Mouse (Mus musculus) ovary, postnatal 14 days (tissue): ENCODE results near the gene Crtc1.
A peak's percentile ranks its signal among the peaks of the same experiment; 100 is the strongest.

Source experiments
- DNase-seq: peaks from one replicate; pipeline ENCODE4 v3.0.0; 2022; ENCODE audit warnings: low spot score

The Crtc1 gene

DNA sequence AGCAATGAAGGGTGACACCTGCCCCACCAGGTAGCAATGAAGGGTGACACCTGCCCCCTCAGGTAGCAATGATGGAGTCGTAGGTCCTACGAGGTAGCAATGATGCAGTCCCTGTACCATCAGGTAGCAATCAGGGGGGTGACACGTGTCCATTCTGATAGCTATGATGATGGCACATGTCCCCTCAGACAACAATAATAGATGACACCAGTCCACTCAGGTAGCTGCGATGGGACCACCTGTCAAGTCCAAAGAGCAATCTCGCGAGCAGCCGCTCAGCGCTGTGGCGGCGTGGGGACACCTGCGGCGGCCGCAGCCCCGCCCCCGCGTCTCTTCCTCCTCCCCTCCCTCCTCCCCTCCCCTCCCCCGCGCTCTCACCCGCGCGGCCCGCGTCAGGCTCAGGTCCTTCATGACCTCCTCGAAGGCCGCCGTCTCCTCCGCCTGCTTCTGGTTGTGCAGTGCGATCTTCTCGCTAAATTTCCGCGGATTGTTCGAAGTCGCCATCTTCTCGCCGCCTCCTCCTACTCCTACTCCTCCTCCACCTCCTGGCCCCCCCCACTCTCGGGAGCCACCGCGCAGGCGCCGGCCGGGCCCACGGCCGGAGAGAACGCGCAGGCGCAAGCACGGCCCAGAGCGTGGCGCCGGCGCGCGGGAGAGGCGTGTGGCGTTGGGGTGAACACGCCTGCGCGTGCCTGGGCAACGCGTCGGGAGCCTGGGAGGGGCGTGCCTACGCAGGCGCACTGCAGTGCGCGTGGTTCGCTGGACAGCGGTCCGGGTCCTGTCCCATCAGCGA, at the start of gene Crtc1:
Gene Crtc1, minus strand, starts transcription at position 525 of the 793 bp plus-strand sequence.
- peak; percentile 98 for DNase-seq

DNA sequence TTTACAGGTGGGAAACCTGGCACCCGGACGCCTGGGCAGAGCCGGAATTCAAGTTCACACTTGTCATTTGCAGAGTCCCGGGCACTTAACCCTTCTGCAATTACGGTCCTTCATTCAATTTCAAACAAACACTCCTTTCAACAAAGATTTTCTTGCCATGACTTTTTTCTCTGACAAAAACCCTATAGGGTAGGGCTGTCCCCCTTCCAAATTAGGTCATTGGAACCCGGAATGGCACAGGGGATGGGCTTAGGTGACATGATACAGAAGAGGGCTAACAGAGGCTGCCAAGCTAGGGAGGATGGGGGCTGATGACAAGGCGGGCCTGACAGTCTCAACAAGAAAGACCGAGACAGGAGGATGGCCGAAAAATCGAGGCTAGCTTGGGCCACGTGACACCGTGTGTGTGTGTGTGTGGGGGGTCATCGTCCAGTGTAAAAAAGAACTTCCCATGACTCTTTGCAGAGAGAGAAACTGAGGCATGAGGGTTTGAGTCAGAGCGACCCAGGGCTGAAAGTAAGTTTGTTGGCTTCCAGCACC, 49.6 kb upstream of the Crtc1 start:
- DNase-seq: no peak

DNA sequence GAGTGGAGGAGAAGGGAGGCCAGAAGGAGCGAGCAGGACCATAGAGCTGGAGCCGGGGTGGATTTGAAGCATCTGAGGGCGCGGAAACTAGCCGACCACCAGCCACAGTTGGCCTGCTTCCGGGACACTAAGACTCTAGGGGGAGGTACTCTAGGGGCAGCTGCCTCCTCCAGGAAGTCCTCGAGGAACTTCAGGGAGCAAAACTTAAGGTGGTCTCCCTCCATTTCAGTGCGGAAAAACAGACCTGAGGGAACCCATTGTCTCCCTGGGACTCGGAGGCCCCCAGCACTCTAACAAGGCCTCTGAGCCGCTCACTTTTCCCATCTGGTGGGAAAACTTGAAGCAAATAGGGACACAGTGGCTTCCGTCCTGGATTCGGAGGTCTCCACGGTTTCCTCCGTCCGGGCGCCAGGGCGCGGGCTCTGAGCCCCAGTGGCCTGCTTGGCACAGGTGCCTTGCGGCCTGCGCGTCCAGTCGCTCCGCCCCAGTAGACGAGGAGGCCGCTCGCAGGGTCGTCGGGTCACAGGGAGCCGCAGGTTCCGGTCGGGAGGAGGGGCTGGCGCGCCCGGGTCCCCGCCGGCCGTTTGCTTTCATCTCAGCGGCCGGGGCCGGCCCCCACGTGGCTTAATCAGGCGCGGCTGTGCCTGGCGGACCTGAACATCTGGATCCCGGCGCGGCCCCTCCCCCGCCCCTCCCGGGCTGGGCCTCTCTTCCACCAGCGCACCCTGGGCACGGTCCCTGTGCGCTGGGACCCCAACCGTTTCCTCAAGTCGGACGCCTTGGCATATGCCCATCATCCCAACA, 48.8 kb upstream of the Crtc1 start:
- DNase-seq: no peak

DNA sequence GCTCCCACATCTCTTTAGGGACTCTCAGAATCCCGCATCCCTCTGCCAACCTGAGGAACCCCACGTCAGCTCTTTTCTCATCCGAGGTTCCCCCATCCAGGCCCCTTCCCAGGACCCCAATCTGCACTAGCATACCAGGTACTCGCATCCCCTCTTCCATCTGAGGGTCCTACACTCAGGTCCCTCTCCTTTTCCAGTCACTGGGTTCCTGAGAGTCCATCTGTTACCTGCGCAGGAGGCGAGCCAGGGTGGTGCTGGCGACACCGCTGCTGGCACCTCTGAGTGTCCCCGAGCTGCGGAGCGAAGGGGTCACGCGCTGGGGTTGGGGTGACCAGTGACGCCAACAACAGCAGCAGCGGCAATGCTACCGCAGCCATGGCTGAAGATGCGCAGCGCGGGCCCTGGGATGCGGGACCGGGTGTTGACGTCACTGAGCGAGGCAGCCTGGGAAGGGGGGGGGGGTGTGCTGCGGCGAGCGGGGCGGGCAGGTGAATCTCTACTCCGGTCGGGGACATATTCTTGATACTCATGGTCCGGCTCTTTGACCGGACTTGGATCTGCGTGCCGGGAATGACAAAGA, 47.7 kb upstream of the Crtc1 start, which contains the start of gene Tmem59l:
Gene Tmem59l, minus strand, starts transcription at position 418 of the 580 bp plus-strand sequence.
- no peak for DNase-seq

DNA sequence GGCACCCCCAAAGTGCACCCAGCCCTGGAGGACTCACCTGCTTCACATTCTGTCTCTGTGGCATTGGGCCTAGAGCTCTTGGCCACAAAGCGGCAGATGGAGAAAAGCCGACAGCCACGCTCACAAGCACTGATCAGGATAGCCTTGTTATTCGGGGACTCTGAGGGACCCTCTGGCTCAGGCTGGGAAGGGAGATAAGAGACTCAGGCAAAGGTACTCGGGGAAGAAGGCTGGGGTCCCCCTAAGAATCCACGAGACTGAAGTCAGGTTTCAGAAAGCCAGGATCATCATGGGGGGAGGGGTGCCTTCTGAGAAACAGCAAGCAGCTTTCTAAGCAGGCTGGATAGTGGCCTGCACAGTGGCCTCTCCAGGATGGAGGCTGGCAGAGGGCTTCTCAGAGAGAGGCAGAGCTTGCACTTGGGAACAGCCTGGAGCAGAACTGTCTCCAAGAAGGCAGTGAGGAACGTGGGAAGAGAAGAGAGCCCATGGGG, 46.9 kb upstream of the Crtc1 start:
- DNase-seq: no peak

DNA sequence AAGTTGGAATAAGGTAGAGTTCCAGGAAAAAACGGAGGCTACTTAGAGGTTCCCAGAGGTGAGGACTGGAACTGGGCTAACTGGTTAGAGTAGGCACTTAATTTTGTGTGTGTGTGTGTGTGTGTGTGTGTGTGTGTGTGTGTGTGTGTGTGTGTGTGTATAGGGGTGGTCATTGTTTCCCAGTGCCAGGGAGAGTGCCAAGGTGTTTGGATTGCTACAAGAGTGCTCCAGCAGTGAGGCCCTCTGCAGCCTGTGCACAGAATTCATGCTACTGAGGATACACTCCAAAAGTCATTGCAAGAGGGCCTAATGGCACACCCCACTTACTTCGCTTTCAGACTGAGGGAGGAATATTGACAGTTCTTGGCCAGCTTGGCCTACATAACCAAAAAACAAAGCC, 43.6 kb upstream of the Crtc1 start:
- DNase-seq: no peak

DNA sequence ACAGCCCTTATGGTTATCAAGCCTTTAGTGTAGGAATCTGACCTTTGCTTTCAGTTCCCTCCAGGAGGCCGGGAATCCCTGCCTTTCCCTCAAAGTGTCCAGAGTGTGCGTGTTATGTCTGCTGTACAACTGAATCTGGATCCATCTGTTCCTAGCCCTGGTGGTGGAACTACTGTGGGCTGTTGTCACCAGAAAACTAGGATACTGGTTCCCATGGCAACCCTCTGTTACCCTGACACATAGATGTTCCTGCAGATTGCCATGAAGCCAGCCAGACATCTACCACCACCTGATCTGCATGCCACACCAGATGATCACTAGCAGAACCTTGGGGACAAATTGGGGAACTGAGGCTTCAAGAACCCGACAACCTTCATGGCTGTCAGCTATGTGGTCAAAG, 42.5 kb upstream of the Crtc1 start:
- no peak for DNase-seq

DNA sequence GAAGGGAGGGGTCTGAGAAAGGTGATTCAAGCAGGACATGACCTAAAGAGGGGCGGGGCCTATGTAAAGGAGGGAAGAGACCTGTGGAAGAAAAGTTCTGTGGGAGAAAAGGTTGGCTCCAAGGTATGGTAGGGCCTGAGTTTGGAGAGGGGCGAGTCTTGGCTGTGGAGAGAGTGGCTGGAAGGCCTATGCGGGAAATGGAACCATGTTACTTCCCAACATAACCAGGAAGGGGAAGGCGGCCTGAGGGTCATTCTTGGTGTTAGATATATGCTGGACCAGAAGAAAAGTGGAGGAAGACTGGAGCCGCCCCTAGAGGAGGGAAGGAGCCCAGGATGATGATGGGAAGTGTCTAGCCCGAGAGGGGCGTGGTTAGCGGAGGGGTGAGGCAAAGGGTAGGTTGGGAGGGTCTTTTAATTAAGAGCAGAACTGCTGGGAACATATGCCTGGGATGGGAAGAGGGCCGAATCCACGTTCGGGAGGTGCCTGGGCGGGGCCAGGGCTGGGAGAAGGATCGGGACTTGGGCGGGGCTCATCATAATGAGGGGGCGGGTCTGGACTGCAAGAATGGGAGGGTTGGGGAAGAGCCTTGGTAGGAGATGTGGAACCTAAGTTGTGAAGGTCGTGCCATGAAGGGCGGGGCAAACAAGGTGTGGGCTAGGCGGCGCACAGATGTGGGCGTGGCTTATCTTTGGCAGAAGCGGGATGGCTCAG, 38.0 kb upstream of the Crtc1 start:
- no peak for DNase-seq

DNA sequence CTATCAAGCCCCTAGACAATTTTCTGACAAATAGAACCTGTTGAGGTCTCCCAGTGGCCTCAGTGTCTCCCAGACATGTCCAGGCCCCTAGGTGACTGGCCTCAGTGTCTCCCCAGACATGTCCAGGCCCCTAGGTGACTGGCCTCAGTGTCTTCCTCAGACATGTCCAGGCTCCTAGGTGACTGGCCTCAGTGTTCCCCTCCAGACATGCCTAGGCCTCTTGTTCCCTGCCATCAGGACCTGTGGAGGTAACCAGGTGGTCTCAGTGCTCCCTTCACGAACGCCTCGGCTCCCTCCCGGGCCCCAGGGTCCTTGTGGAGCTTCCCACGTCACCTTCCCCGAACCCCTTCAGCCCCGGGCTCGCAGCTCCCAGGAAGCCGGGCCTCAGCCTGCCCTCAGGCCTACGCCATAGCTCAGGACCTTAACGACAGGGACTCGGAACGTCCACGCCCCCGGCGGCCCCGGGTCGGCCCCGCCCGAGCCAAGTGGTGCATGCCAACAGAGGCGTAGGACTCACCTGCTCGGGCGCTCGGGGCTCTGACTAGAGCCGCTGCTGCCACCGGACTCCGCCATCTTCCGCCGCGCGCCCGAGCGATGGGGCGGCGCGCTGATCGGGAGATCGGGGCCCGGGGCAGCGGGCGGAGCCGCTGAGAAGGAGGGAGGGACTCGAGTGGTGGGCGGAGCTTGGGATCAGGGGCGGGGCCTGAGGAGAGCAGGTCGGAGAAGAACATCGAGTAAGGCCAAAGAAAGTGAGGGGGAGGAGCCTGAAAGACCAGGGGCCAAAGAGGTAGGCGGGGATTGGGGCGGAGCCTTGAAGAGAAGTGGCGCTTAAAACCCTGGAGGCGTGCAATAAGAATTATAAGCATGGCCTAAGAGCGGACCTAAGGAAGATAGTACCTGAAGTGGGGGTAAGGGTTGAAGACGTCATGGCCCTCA, 37.2 kb upstream of the Crtc1 start, which contains the start of gene Klhl26:
Gene Klhl26, minus strand, starts transcription at position 636 of the 936 bp plus-strand sequence.
- peak; percentile 95 for DNase-seq

DNA sequence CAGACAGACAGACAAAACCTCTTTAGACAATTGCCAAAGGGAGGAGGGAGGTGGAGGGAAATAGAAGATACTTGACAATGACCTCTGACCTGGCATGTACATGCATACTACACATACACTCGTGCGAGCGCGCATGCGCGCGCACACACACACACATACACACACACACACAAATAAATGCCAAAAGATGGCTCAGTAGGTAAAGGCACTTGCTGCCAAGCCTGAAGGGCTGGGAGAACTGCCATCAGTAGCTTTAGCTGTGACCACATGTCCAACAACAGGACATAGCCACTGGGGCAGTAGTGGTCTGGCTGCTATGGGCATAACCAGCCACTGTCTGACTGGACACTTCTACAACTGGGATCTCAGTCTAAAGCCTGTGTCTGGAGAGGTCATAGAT, 32.5 kb upstream of the Crtc1 start:
- no peak for DNase-seq

DNA sequence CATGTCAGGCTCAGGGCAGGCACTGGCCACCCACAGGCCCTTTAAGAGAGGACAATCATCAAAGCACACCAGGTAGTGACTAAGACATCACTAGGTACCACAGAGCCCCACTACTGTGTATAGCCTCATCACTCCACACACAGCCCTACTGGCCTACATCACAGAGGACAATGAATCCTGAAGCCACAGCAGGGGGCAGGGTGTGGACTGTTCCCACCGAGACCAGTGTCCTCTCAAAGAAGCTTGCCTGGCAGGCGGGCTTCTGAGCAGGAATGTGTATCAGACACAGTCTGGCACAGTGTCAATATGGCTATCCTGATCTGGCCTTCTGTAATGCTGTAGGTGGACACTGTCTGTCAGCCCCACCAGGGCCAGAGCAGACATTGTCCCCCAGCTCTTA, 30.6 kb upstream of the Crtc1 start:
- DNase-seq: no peak

DNA sequence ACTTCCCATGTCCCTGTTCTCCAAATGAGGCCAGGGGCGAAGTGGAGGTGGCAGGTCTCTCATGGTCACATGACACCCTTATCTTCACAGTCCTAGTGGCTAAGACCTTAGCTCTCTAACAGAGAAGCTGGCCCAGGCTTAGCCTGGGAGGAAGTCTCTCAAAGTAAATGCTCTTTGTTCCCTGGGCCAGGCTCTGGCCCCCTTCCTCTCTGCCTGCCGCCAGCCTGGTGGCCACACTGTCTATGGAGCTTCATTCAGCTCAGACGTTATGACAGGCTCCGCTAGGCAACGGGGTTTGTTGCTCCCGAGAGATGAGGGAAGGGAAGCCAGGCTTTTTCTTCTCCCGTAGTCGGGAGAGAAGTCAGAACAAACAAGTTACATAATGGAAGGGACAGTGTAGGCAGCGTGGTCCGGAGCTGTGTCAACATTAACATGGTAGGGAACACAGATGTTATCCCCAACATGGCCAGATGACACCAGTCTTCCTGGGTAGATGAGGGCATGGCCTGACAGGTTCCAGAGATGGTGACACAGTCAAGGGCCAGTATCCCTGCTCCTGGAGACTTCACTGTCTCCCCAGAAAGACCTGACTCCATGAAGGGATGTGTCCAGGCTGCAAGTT, 30.0 kb upstream of the Crtc1 start:
- DNase-seq: no peak

DNA sequence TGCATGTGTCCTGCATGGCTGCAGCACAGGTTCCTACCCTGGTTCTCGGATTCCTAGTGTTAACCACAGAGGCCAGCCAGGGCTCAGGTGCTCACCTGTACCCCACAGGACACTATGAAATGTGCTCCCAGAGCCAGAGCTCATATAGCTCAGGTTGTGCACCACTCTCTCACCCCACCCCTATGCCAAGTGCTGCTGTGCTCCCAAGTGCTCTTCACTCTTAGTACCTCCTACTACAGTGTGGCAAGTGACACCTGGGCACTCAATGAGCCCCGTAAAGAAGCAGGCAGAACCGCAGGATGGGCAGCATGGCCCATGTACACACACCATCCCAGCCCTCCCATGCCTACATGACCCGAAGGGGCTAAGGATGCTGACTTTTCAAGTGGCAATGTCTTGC, 29.4 kb upstream of the Crtc1 start:
- DNase-seq: no peak

DNA sequence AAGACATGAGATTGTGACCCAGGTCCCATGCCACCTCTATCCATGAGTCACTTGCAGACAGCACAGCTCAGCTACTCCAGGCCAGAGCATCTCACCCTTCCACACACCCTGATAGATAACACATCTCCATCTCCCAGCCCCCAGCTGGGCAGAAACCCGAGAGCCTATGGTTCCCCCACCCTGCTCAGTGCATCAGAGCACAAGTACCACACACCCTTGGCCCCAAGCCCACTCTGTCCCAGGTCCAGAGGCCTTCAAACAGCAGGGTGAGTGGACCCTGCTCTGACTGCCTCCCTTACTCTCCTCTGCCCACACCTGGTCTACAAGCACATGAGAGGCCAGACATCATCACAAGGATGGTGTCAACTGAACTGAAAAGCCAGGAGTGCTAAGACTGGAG, 28.5 kb upstream of the Crtc1 start:
- no peak for DNase-seq

DNA sequence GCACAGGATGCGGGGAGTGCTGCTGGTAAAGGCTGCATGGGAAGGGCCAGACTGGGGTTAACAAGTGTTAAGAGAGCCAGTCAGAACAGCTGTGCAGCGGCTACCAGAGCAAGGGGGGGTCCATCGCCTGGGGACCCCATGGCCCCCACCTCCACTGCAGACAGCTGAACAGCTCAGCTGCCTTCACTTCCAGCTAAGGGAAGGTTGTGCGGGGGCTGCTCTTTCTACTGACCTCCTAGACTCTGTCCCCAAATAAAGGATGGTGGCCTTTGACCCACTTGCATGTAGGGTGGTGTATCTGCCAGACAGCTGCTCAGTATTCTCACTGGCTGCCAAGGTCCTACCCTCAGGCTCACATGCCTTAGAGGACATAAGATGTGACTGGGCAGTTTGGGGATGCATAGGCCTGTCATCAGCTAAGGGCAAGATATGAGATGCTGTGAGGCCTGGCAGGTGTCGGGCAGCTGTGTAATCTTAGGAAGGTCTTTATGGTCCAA, 27.9 kb upstream of the Crtc1 start:
- no peak for DNase-seq

DNA sequence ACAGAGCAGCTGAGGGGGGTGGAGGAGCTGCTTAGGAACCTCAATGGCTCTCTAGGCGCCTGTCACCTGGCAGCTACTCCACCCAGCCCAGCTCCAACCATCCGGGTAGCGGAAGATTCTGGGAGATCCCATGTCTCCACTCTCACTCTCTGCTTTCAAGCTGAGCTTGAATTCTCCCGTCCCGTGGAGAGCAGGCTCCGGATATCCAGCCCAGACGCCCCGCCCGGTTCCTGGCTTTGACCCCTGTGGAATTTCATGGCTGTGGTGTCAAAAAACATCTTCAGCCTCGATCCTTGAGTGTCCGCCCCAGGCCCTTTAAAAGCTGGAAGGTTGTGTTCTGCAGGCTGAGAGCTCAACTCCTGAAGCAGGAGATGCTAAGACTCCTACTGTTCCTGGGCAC, 27.4 kb upstream of the Crtc1 start:
- DNase-seq: no peak

DNA sequence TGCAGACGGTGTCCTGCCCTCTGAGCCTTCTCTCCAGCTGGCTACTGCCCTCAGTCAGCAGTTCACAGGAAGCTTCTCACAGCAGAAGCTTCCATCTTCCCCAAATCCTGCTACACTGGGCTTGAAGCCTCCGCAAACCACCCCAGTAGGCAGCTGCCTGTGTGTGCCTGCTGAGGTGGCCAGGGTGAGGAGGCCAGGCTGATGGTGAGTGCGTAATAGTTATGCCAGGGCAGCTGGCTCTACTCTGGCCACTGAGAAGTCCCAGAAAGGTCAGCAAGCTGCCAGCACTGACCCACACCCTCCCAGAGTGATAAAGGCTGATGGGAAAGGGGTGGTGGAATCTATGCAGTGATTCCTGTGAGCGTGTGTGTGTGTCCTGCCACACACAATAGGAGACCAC, 26.9 kb upstream of the Crtc1 start:
- DNase-seq: no peak

DNA sequence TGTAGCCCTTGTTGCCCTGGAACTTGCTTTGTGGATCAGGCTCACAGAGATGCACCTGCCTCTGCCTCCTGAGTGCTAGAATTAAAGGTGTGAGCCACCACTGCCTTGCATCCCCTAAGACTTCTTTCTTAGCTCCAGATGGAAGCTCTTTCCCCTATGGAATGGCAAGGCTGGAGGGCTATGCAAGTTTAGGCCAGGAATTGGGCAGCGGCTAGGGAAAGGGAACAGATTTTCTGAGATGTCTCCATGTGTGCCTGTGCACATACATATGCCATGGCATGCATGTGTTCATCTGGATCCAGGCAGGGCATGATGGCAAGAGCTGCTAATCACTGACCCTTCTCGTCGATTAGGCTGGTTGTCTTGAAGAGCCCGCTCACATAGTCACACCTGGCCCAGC, 26.3 kb upstream of the Crtc1 start:
- DNase-seq: no peak

DNA sequence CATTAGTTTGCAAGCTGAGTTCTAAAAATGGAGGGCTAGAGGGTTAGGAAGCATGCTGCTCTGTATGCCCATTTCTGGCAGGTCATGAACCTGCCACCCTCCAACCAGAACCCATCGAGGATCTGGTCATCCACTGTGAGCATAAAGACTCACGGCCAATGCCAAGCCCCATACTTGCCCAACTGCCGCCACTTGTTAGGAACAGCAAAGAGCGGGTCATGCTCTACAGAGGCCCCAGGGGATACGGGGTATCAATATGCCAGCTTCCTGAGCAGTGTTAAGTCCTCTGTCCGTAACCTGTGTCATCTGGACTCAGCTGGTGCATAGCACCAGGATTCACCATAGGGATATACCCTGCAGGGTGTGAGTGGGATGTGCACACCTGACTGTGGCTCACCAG, 24.8 kb upstream of the Crtc1 start:
- DNase-seq: no peak

DNA sequence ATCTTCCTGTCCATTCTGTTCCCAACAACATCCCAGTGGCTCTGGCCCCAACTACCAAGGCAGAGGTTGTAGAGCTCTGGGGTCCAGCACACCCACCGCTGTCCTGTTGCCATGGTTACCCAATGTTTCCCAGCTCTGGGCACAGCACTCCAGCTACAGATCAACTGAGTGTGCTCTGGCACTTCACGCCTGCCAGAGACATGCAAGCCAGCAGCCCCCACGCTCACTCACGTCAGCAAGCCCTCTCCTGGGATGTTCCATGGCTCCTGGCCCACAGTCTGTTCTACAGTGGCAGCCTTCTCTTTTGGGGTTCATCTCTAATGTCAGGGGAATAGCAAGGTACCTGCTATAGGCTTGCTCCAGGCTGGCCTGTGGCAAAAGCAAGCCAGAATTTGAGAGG, 23.9 kb upstream of the Crtc1 start:
- no peak for DNase-seq
